In genomic region chr11:59293616-59294015, GRCm38 (mm10) we compare ENCODE assay signal across 8 mouse cellular contexts. TPM values are rescaled to one million over a fixed set of nuclear protein-coding genes. Genes with fewer than 3 reads are reported as not detected.
DNase-seq lines count a peak whose midpoint lies in the region; ATAC-seq and TF ChIP-seq lines count a peak whose summit lies in the region.

No protein-coding gene starts in this region.

- peak; percentile 8 to 23 for DNase-seq in CD8-positive naive resting alpha-beta T cell, adult 2 months (ENCODE audit: low read depth in 2 of 2, low spot score in 2 of 2)
- DNase-seq in adrenal gland, adult (ENCODE audit: inconsistent age in 2 of 2, low spot score in 1 of 2) = peak; percentile 61 to 83
- DNase-seq in embryo, embryonic 10.5 days (ENCODE audit: low spot score) = peak; percentile 73
- DNase-seq in lung, embryonic 14.5 days = peak; percentile 71
- DNase-seq in thymus, adult 2 months = peak; percentile 50
- no peak for DNase-seq in frontal cortex, postnatal 25 days (ENCODE audit: low spot score in 2 of 2)

- H3K4me2 ChIP-seq in intestine, postnatal 0 days (replicated peaks; ENCODE audit: low read depth) = no peak overlapping the region
- H3K4me2 ChIP-seq in intestine, embryonic 15.5 days (replicated peaks) = no peak overlapping the region
- no peak overlapping the region for H3K4me2 ChIP-seq in lung, embryonic 14.5 days

- peaks cover 65% of the 10 kb centered on the region for H3K27me3 ChIP-seq in intestine, postnatal 0 days (replicated peaks; ENCODE audit: control insufficient read depth, insufficient read depth, low read length)
- peaks cover 62% of the 10 kb centered on the region for H3K27me3 ChIP-seq in intestine, embryonic 15.5 days (replicated peaks)
- peaks cover 66% of the 10 kb centered on the region for H3K27me3 ChIP-seq in lung, embryonic 14.5 days (ENCODE audit: insufficient read depth, low read length)
- H3K27me3 ChIP-seq in thymus, adult 2 months (ENCODE audit: control insufficient read depth, insufficient read depth, low read length) = peaks cover 36% of the 10 kb centered on the region

- peak; percentile 87 for TF ChIP-seq CTCF in intestine, postnatal 0 days (IDR thresholded peaks at IDR 0.05; ENCODE audit: low read depth)
- peak; percentile 81 for TF ChIP-seq CTCF in lung, embryonic 14.5 days (IDR thresholded peaks at IDR 0.05; ENCODE audit: low read depth)
- peak; percentile 43; the same call in 1 of the 2 replicates for TF ChIP-seq CTCF in thymus, adult 2 months (IDR thresholded peaks at IDR 0.05; ENCODE audit: borderline replicate concordance, control insufficient read depth, extremely low read depth, insufficient read depth, low read length, poor library complexity)

- no peak overlapping the region for H3K4me3 ChIP-seq in intestine, postnatal 0 days (ENCODE audit: low read depth, low read length)
- no peak overlapping the region for H3K4me3 ChIP-seq in intestine, embryonic 15.5 days (replicated peaks)
- no peak overlapping the region for H3K4me3 ChIP-seq in lung, embryonic 14.5 days (ENCODE audit: low read depth, low read length)
- no peak overlapping the region for H3K4me3 ChIP-seq in thymus, adult 2 months (ENCODE audit: control insufficient read depth, insufficient read depth, low read length)

- H3K9ac ChIP-seq in intestine, postnatal 0 days (ENCODE audit: low read depth, low read length) = no peak overlapping the region
- no peak overlapping the region for H3K9ac ChIP-seq in intestine, embryonic 15.5 days
- no peak overlapping the region for H3K9ac ChIP-seq in lung, embryonic 14.5 days

- WGBS in intestine, postnatal 0 days = 27% methylated on average over 7 of the region's 7 CpGs
- 18% methylated on average over 7 of the region's 7 CpGs for WGBS in intestine, embryonic 15.5 days
- WGBS in lung, embryonic 14.5 days = 25% methylated on average over 7 of the region's 7 CpGs
- 29% methylated on average over 7 of the region's 7 CpGs for WGBS in thymus, adult 2 months

- H3K4me1 ChIP-seq in intestine, postnatal 0 days (replicated peaks; ENCODE audit: control insufficient read depth, insufficient read depth, low read length) = no peaks in the 10 kb centered on the region
- peaks cover 11% of the 10 kb centered on the region for H3K4me1 ChIP-seq in intestine, embryonic 15.5 days (replicated peaks)
- no peaks in the 10 kb centered on the region for H3K4me1 ChIP-seq in lung, embryonic 14.5 days (ENCODE audit: insufficient read depth)
- no peaks in the 10 kb centered on the region for H3K4me1 ChIP-seq in thymus, adult 2 months (replicated peaks; ENCODE audit: control insufficient read depth, insufficient read depth, low read length)

- H3K27ac ChIP-seq in intestine, postnatal 0 days (ENCODE audit: low read depth, low read length) = no peak overlapping the region
- H3K27ac ChIP-seq in intestine, embryonic 15.5 days = no peak overlapping the region
- no peak overlapping the region for H3K27ac ChIP-seq in lung, embryonic 14.5 days (ENCODE audit: low read depth)
- no peak overlapping the region for H3K27ac ChIP-seq in thymus, adult 2 months (ENCODE audit: control insufficient read depth, insufficient read depth, low read length)

- no peaks in the 10 kb centered on the region for H3K36me3 ChIP-seq in intestine, postnatal 0 days (ENCODE audit: control insufficient read depth, insufficient read depth)
- no peaks in the 10 kb centered on the region for H3K36me3 ChIP-seq in intestine, embryonic 15.5 days
- no peaks in the 10 kb centered on the region for H3K36me3 ChIP-seq in lung, embryonic 14.5 days (ENCODE audit: insufficient read depth)
- no peaks in the 10 kb centered on the region for H3K36me3 ChIP-seq in thymus, adult 2 months (ENCODE audit: control insufficient read depth, insufficient read depth, low read length)

- ATAC-seq in intestine, postnatal 0 days = no peak
- no peak for ATAC-seq in intestine, embryonic 15.5 days
- peak; percentile 38; the same call in 1 of the 2 replicates for ATAC-seq in lung, embryonic 14.5 days (ENCODE audit: insufficient read depth)

- no peak for TF ChIP-seq POLR2A in thymus, adult 2 months (IDR thresholded peaks at IDR 0.05; ENCODE audit: control insufficient read depth, extremely low read depth, insufficient read depth, low read length, poor library complexity)

- H3K9me3 ChIP-seq in intestine, postnatal 0 days (ENCODE audit: control insufficient read depth) = no peaks in the 10 kb centered on the region
- no peaks in the 10 kb centered on the region for H3K9me3 ChIP-seq in intestine, embryonic 15.5 days
- H3K9me3 ChIP-seq in lung, embryonic 14.5 days (ENCODE audit: low read depth, low read length) = no peaks in the 10 kb centered on the region

RNA-seq across cellular contexts. Expression of gene Wnt3a, which starts 3.1 kb away (rescaled TPM):
- not detected in 2 replicates for polyA plus RNA-seq in intestine, postnatal 0 days (2015; fragmentation: Nextera tagmentation; extraction: Ambion mirVana)
- polyA plus RNA-seq in intestine, embryonic 15.5 days (2015; fragmentation: Nextera tagmentation; extraction: Ambion mirVana) = not detected in 2 replicates
- polyA plus RNA-seq in lung, embryonic 14.5 days (2014; fragmentation: Nextera tagmentation; extraction: Ambion mirVana) = not detected in 2 replicates
- 0.28 TPM in 1 of 2 replicates, not detected in the other for polyA plus RNA-seq in thymus, adult 2 months (2012; rRNA removed)

RNA-seq across cellular contexts. Expression of gene Wnt9a, which starts 13.1 kb away (rescaled TPM):
- 2.2 and 2.4 TPM in 2 replicates for polyA plus RNA-seq in intestine, postnatal 0 days (2015; fragmentation: Nextera tagmentation; extraction: Ambion mirVana)
- polyA plus RNA-seq in intestine, embryonic 15.5 days (2015; fragmentation: Nextera tagmentation; extraction: Ambion mirVana) = 3.4 and 4.2 TPM in 2 replicates
- polyA plus RNA-seq in lung, embryonic 14.5 days (2014; fragmentation: Nextera tagmentation; extraction: Ambion mirVana) = 1.1 and 1.5 TPM in 2 replicates
- polyA plus RNA-seq in thymus, adult 2 months (2012; rRNA removed) = 1.3 and 2.2 TPM in 2 replicates

Comparison
In these comparisons a context has a peak if more than half of its experiments do, and no peak if none do; other contexts are left out.
1. DNase-seq: peak in CD8-positive naive resting alpha-beta T cell, adult 2 months (2 of 2), adrenal gland, adult (2 of 2), embryo, embryonic 10.5 days (single experiment), lung, embryonic 14.5 days (single experiment) and thymus, adult 2 months (single experiment); none in frontal cortex, postnatal 25 days (0 of 2).
2. Peak in every context shown above with its lines, with median percentiles within 50 percentile points of each other: CTCF ChIP-seq.